Mouse (Mus musculus): ENCODE results near the gene Zmym2. TPM values are rescaled to one million over a fixed set of nuclear protein-coding genes. Genes with fewer than 3 reads are reported as not detected.

Zmym2 gene
- total and polyA plus RNA-seq, 3 experiments: 3.5 to 56.7 (median 44.5) TPM

DNA sequence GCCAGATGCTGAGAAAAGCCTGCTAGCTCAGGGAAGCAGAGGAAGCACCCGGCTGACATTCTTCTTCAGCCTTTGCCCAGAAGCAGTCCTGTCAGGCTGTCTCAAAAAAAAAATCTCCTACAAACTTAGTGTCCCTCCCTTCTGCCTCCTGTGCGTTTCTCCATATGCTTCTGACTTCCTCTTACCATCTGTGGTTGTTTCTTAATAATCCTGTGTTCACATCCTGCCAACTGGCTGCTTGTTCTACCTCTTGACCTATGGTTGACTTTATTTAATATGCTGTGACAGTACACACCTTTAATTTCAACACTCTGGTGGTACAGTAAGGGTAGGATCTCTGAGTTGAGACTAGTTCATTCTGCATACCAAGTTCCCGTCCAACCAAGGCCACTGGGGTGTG is 32.1 kb downstream of the Zmym2 start:
- no peak for DNase-seq

DNA sequence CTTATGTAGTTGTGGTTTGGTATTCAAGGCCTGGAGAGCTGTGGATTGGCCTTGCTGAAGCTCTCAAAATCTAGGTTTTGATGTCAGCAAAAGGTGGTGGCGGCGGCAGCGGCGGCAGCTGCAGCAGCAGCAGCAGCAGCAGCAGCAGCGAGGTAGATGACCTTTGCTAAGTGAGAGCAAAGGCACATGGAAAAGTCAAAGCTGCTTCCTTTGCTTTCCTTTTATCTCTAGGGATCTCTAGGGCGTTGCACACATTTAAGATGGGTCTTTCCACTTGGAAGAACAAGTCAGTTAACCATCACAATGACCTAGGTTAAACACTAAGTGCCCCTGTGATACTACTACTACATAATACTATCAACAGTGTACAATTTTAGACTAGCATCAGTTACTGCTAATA is 49.0 kb downstream of the Zmym2 start:
- DNase-seq: no peak

- DNase-seq: no peak
Observed at GRCm38 (mm10) chr14:56939903-56940302, 53.5 kb downstream of the Zmym2 start.

- DNase-seq: no peak
Observed at GRCm38 (mm10) chr14:56952928-56953327, 66.5 kb downstream of the Zmym2 start.

GRCm38 (mm10) chr14:56954393-56954792 is 67.9 kb downstream of the Zmym2 start:
- no peak for DNase-seq

GRCm38 (mm10) chr14:56963969-56964734 is 77.7 kb downstream of the Zmym2 start:
- DNase-seq: no peak

DNA sequence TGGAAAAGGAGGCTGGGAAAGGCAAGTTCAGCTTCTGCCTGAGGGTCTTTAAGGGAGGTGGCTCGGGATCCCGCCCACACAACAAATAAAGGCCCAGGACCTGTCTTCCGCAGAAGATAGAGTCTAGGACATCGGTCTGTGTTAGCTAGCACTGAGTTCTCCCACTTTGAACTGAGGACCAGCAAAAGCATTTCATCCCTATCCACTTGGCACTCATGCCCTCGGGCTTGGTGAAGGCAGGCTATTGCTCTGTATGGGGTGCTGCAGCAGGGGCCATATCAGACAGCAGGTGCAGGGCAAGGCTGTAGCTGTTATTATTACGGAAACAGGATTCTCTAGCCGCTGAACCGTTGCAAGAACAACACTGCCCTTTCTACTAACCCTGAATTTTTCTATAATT is 83.2 kb downstream of the Zmym2 start:
- DNase-seq: no peak

DNA sequence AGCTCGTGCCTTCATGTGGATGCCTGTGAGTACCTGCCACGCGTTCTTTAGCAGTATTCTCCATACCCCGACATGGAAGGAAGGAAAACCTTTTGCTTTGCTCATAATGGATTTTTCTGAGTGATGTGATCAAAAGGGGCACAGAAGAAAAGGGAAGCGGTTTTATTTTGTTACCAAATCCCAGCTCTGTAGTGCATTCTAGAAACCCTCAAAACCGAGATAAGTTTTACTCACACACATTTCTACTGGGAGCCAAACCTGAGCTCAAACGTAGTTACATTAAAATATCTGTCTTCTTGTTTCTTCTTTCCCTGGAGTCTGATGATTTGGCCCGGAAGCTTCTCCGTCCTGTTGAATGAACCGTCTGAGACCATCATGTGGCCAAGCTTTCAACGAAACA is 83.7 kb downstream of the Zmym2 start:
- DNase-seq: no peak

DNA sequence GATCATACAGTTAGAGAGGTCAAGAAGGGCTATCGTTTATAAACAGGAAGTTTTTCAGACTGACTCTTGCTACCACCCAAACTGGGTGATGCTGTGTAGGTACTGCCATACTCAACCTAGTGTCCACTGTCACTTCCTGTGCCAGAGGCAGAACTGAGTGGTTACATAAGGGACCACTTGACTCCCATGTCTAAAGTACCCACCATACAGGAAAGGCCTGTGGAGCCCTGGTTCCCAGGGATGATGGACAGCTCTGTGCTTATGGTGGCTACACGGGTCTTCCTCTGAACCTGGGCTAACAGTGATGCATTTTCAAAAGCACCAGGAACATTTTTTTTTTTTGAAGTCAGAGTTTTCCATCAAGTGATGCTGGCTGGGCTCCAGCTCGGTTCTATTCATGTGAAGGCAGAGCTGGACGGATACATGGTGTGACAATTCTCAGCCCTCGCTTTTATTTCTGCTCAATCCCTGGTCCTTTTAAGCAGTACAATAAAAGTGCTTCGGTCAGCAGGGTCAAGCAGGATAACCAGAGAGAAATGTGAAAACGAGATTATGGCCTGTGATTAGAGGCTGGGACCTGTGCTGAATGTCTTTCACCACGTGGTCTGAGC is 91.7 kb downstream of the Zmym2 start:
- DNase-seq: no peak

DNA sequence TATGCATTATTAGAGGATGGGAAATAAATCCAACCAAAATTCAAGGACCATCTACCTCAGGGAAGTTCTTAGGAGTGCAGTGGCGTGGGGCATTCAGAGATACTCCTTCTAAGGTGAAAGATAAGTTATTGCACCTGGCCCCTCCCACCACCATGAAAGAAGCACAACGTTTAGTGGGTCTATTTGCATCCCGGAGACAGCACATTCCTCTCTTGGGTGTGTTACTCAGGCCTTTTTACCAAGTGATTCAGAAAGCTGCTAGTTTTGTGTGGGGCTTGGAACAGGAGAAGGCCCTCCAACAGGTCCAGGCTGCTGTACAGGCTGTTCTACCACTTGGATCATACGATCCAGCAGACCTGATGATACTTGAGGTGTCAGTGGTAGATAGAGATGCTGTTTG is 102.2 kb downstream of the Zmym2 start:
- DNase-seq: no peak

Other genes with a start within 250 kb of the Zmym2 start
- 10 to 100 TPM; 24.6 to 25.4 TPM for gene Mphosph8, start 218.4 kb upstream of the Zmym2 start, total RNA-seq (2021)
- 0.54 and 1.4 TPM in 2 replicates for gene Mphosph8, start 218.4 kb upstream of the Zmym2 start, polyA plus RNA-seq (2012; rRNA removed)
- gene Pspc1, start 108.3 kb upstream of the Zmym2 start, total RNA-seq (2021): 10 to 100 TPM; 26.4 to 28.6 TPM
- 3.5 and 3.7 TPM in 2 replicates for gene Pspc1, start 108.3 kb upstream of the Zmym2 start, polyA plus RNA-seq (2012; rRNA removed)
- 10 to 100 TPM; 30.1 to 34.9 TPM for gene Zmym5, start 74.9 kb upstream of the Zmym2 start, total RNA-seq (2021)
- 1.4 and 1.6 TPM in 2 replicates for gene Zmym5, start 74.9 kb upstream of the Zmym2 start, polyA plus RNA-seq (2012; rRNA removed)
- not detected for gene Gja3, start 171.4 kb downstream of the Zmym2 start, total RNA-seq (2021)
- gene Gja3, start 171.4 kb downstream of the Zmym2 start, polyA plus RNA-seq (2012; rRNA removed): 0.04 TPM in 1 of 2 replicates, not detected in the other
- 1 to 10 TPM in 1 of 2 experiments, under 1 TPM in 1; 0.73 to 9.6 TPM for gene Gjb2, start 218.0 kb downstream of the Zmym2 start, total RNA-seq (2021)
- 6.4 and 14.0 TPM in 2 replicates for gene Gjb2, start 218.0 kb downstream of the Zmym2 start, polyA plus RNA-seq (2012; rRNA removed)
- gene Gm4491, start 229.2 kb downstream of the Zmym2 start, total RNA-seq (2021): not detected
- gene Gm4491, start 229.2 kb downstream of the Zmym2 start, polyA plus RNA-seq (2012; rRNA removed): not detected in 2 replicates
- not detected for gene Gjb6, start 247.0 kb downstream of the Zmym2 start, total RNA-seq (2021)
- not detected in 2 replicates for gene Gjb6, start 247.0 kb downstream of the Zmym2 start, polyA plus RNA-seq (2012; rRNA removed)